Mouse (Mus musculus) intestine, embryonic 16.5 days (tissue): Measurements from ENCODE around the gene Lrrc1. TPM values are rescaled to one million over a fixed set of nuclear protein-coding genes. Genes with fewer than 3 reads are reported as not detected.
A peak's percentile ranks its signal among the peaks of the same experiment; 100 is the strongest.

Experiments
- ATAC-seq: fragments of 200-750 bp; cut with Nextera tagmentation; 2 replicates; pipeline ENCODE4 v1.8.0; 2017; ENCODE audit warnings: moderate TSS enrichment, moderate library complexity
- H3K27ac ChIP-seq: fragments of 300-500 bp; sonication (generic); 2 replicates; pipeline ENCODE4 v1.5.1; 2014; ENCODE audit warnings: mild to moderate bottlenecking, low read length
- H3K27me3 ChIP-seq: fragments of 300-500 bp; sonication (generic); replicated peaks from 2 replicates; pipeline ENCODE4 v1.6.1; 2014; ENCODE audit warnings: low read length, control low read depth, mixed read lengths; ENCODE audit not compliant: control insufficient read depth, insufficient read depth
- H3K36me3 ChIP-seq: fragments of 300-500 bp; sonication (generic); 2 replicates; pipeline ENCODE4 v1.6.1; 2014; ENCODE audit warnings: low read length, control low read depth; ENCODE audit not compliant: control insufficient read depth, insufficient read depth
- H3K4me1 ChIP-seq: fragments of 300-500 bp; sonication (generic); 2 replicates; pipeline ENCODE4 v1.6.1; 2014; ENCODE audit warnings: low read length, control low read depth, mixed read lengths; ENCODE audit not compliant: control insufficient read depth, insufficient read depth
- H3K4me2 ChIP-seq: fragments of 300-500 bp; sonication (generic); 2 replicates; pipeline ENCODE4 v1.6.1; 2014; ENCODE audit warnings: low read depth, low read length, control low read depth
- H3K4me3 ChIP-seq: fragments of 300-500 bp; sonication (generic); 2 replicates; pipeline ENCODE4 v1.5.1; 2014; ENCODE audit warnings: mild to moderate bottlenecking, low read length
- H3K9ac ChIP-seq: fragments of 300-500 bp; sonication (generic); 2 replicates; pipeline ENCODE4 v1.6.1; 2014; ENCODE audit warnings: low read depth, low read length
- H3K9me3 ChIP-seq: fragments of 300-500 bp; sonication (generic); 2 replicates; pipeline ENCODE4 v1.6.1; 2016; ENCODE audit warnings: low read length, control low read depth; ENCODE audit not compliant: control insufficient read depth
- WGBS: fragments of 180-500 bp; shearing (Covaris S2); extraction: QIAGEN DNeasy Blood & Tissue Kit; methylation state at CpG from one replicate; pipeline ENCODE4 v1.1.7; 2014; 5-methylcytosine and 5-hydroxymethylcytosine counted together
- polyA plus RNA-seq: library from polyadenylated mRNA; unstranded; fragments of >200 nt; fragmentation: Nextera tagmentation; extraction: Ambion mirVana; gene quantifications from 2 replicates; pipeline ENCODE4 v1.2.1, GENCODE M21; 2015

The Lrrc1 gene
- polyA plus RNA-seq, 1 experiment from 2014 or later, result 14.1 TPM

GRCm38 (mm10) chr9:77535021-77535744, 9.5 kb downstream of the Lrrc1 start:
- H3K4me1 ChIP-seq, result peaks cover 25% of the 10 kb centered on the region
- no peak overlapping the region for H3K4me2 ChIP-seq
- no peak overlapping the region for H3K27ac ChIP-seq
- no peak overlapping the region for H3K9ac ChIP-seq
- no peaks in the 10 kb centered on the region for H3K9me3 ChIP-seq
- no peaks in the 10 kb centered on the region for H3K27me3 ChIP-seq
- 41% methylated on average over 17 of the region's 17 CpGs for WGBS
- H3K36me3 ChIP-seq, result no peaks in the 10 kb centered on the region
- no peak overlapping the region for H3K4me3 ChIP-seq
- no peak for ATAC-seq

GRCm38 (mm10) chr9:77528379-77529041, 16.2 kb downstream of the Lrrc1 start:
- no peak overlapping the region for H3K9ac ChIP-seq
- H3K4me3 ChIP-seq, result no peak overlapping the region
- H3K9me3 ChIP-seq, result no peaks in the 10 kb centered on the region
- WGBS, result 83% methylated on average over 5 of the region's 5 CpGs
- no peak overlapping the region for H3K27ac ChIP-seq
- peak; percentile 74 for ATAC-seq
- H3K27me3 ChIP-seq, result no peaks in the 10 kb centered on the region
- no peaks in the 10 kb centered on the region for H3K36me3 ChIP-seq
- H3K4me1 ChIP-seq, result peaks cover 30% of the 10 kb centered on the region
- H3K4me2 ChIP-seq, result no peak overlapping the region

- H3K4me2 ChIP-seq, result no peak overlapping the region
- no peak overlapping the region for H3K4me3 ChIP-seq
- no peak overlapping the region for H3K27ac ChIP-seq
- peaks cover 30% of the 10 kb centered on the region for H3K4me1 ChIP-seq
- H3K9ac ChIP-seq, result no peak overlapping the region
- 78% methylated on average over 6 of the region's 6 CpGs for WGBS
- H3K36me3 ChIP-seq, result no peaks in the 10 kb centered on the region
- H3K27me3 ChIP-seq, result no peaks in the 10 kb centered on the region
- H3K9me3 ChIP-seq, result no peaks in the 10 kb centered on the region
- no peak for ATAC-seq
These were observed 17.5 kb downstream of the Lrrc1 start for GRCm38 (mm10) chr9:77527170-77527569.

- peaks cover 30% of the 10 kb centered on the region for H3K4me1 ChIP-seq
- WGBS, result 31% methylated on average over 2 of the region's 2 CpGs
- H3K4me2 ChIP-seq, result no peak overlapping the region
- no peak overlapping the region for H3K9ac ChIP-seq
- no peak overlapping the region for H3K4me3 ChIP-seq
- no peak overlapping the region for H3K27ac ChIP-seq
- ATAC-seq, result no peak
- no peaks in the 10 kb centered on the region for H3K27me3 ChIP-seq
- no peaks in the 10 kb centered on the region for H3K9me3 ChIP-seq
- H3K36me3 ChIP-seq, result no peaks in the 10 kb centered on the region
These were observed 18.0 kb downstream of the Lrrc1 start for GRCm38 (mm10) chr9:77526715-77527114.

GRCm38 (mm10) chr9:77525595-77526295, 18.9 kb downstream of the Lrrc1 start:
- H3K27me3 ChIP-seq, result no peaks in the 10 kb centered on the region
- no peak overlapping the region for H3K4me3 ChIP-seq
- H3K4me2 ChIP-seq, result no peak overlapping the region
- no peak for ATAC-seq
- H3K9me3 ChIP-seq, result no peaks in the 10 kb centered on the region
- H3K9ac ChIP-seq, result no peak overlapping the region
- WGBS, result 85% methylated on average over 16 of the region's 16 CpGs
- H3K27ac ChIP-seq, result no peak overlapping the region
- H3K36me3 ChIP-seq, result no peaks in the 10 kb centered on the region
- peaks cover 30% of the 10 kb centered on the region for H3K4me1 ChIP-seq

- Histone ChIP-seq H3K9ac (no peak overlapping the region), H3K4me3 (no peak overlapping the region), H3K9me3 (no peaks in the 10 kb centered on the region), H3K27me3 (no peaks in the 10 kb centered on the region), H3K4me2 (no peak overlapping the region), H3K36me3 (no peaks in the 10 kb centered on the region), H3K4me1 (peaks cover 16% of the 10 kb centered on the region), H3K27ac (no peak overlapping the region)
- WGBS, result 79% methylated on average over 4 of the region's 4 CpGs
- ATAC-seq, result no peak
These were observed 20.9 kb downstream of the Lrrc1 start for GRCm38 (mm10) chr9:77523793-77524192.

- ATAC-seq, result no peak
- Histone ChIP-seq H3K27ac (no peak overlapping the region), H3K36me3 (no peaks in the 10 kb centered on the region), H3K4me3 (no peak overlapping the region), H3K9ac (no peak overlapping the region), H3K27me3 (no peaks in the 10 kb centered on the region), H3K4me1 (peaks cover 9% of the 10 kb centered on the region), H3K9me3 (no peaks in the 10 kb centered on the region), H3K4me2 (no peak overlapping the region)
- WGBS, result 91% methylated on average over 3 of the region's 3 CpGs
These were observed 22.2 kb downstream of the Lrrc1 start for GRCm38 (mm10) chr9:77522476-77522875.

GRCm38 (mm10) chr9:77519198-77519597, 25.5 kb downstream of the Lrrc1 start:
- 67% methylated on average over 2 of the region's 2 CpGs for WGBS
- Histone ChIP-seq H3K9ac (no peak overlapping the region), H3K27me3 (no peaks in the 10 kb centered on the region), H3K9me3 (no peaks in the 10 kb centered on the region), H3K4me2 (no peak overlapping the region), H3K36me3 (no peaks in the 10 kb centered on the region), H3K4me1 (peaks cover 16% of the 10 kb centered on the region), H3K27ac (no peak overlapping the region), H3K4me3 (no peak overlapping the region)
- ATAC-seq, result no peak

- peak; percentile 83 for ATAC-seq
- H3K9ac ChIP-seq, result no peak overlapping the region
- no peaks in the 10 kb centered on the region for H3K36me3 ChIP-seq
- 76% methylated on average over 7 of the region's 7 CpGs for WGBS
- no peak overlapping the region for H3K4me3 ChIP-seq
- peak overlapping the region; percentile 82 for H3K27ac ChIP-seq
- peak overlapping the region; percentile 24 for H3K4me2 ChIP-seq
- H3K9me3 ChIP-seq, result no peaks in the 10 kb centered on the region
- peaks cover 22% of the 10 kb centered on the region for H3K4me1 ChIP-seq
- H3K27me3 ChIP-seq, result no peaks in the 10 kb centered on the region
These were observed 27.8 kb downstream of the Lrrc1 start for GRCm38 (mm10) chr9:77516782-77517364.
